Mouse (Mus musculus) CH12.LX (cell line): Measurements from ENCODE around the gene Hpca. TPM values are rescaled to one million over a fixed set of nuclear protein-coding genes. Genes with fewer than 3 reads are reported as not detected.

Experiments
- DNase-seq: peaks from one replicate; pipeline ENCODE4 v3.0.0-alpha.2; 2013; ENCODE audit errors: extremely low read depth
- H3K27ac ChIP-seq: 2 replicates; pipeline ENCODE4 v1.5.1; 2012; ENCODE audit warnings: low read depth, mild to moderate bottlenecking, control low read depth, moderate library complexity; ENCODE audit not compliant: insufficient read depth
- H3K27me3 ChIP-seq: replicated peaks from 2 replicates; pipeline ENCODE3; 2012; ENCODE audit warnings: inconsistent platforms
- H3K36me3 ChIP-seq, 2 experiments: replicated peaks in 1 of 2; 2 replicates each; pipeline versions ENCODE3 to v1.6.1; 2012; ENCODE audit warnings: inconsistent platforms in 1 of 2, low read length in 1 of 2, mild to moderate bottlenecking in 1 of 2, mixed read lengths in 1 of 2, moderate library complexity in 1 of 2; ENCODE audit not compliant: control insufficient read depth in 1 of 2, insufficient read depth in 1 of 2
- H3K4me1 ChIP-seq, 2 experiments: 2 replicates each; pipeline ENCODE4 v1.6.1; 2012; ENCODE audit warnings: inconsistent platforms in 1 of 2, moderate library complexity in 1 of 2; ENCODE audit not compliant: insufficient read depth in 2 of 2, control insufficient read depth in 1 of 2
- H3K4me2 ChIP-seq: 2 replicates; pipeline ENCODE4 v1.6.1; 2012; ENCODE audit warnings: low read depth, mild to moderate bottlenecking, control low read depth; ENCODE audit not compliant: poor library complexity, insufficient read depth, severe bottlenecking
- H3K4me3 ChIP-seq, 3 experiments: fragments of 150-350 bp in 1 of 3; sonication (generic) in 1 of 3; replicated peaks in 1 of 3; 2 replicates each; pipeline versions ENCODE3 to v1.5.1; 2011 to 2012; ENCODE audit warnings: low read depth in 2 of 3, low read length in 2 of 3, mild to moderate bottlenecking in 2 of 3, moderate library complexity in 2 of 3, control low read depth in 1 of 3, improper control_type of control experiment in 1 of 3, inconsistent platforms in 1 of 3, mixed read lengths in 1 of 3; ENCODE audit not compliant: poor library complexity in 1 of 3
- H3K79me2 ChIP-seq: replicated peaks from 2 replicates; pipeline ENCODE4 v1.6.1; 2012; ENCODE audit warnings: mild to moderate bottlenecking, moderate library complexity; ENCODE audit not compliant: control insufficient read depth, poor library complexity, insufficient read depth, severe bottlenecking; ENCODE audit errors: extremely low read depth
- H3K9ac ChIP-seq: 2 replicates; pipeline ENCODE4 v1.6.1; 2012; ENCODE audit warnings: low read depth, mild to moderate bottlenecking, control low read depth, moderate library complexity; ENCODE audit not compliant: insufficient read depth
- H3K9me3 ChIP-seq: replicated peaks from 2 replicates; pipeline ENCODE3; 2012; ENCODE audit warnings: low read length, inconsistent platforms, mixed read lengths
- BHLHE40 ChIP-seq: IDR thresholded peaks from 2 replicates; pipeline ENCODE4 v1.6.1; 2011; ENCODE audit warnings: mild to moderate bottlenecking, low read depth, low read length, improper control_type of control experiment
- CHD1 ChIP-seq: IDR thresholded peaks from 2 replicates; pipeline ENCODE4 v1.6.1; 2012; ENCODE audit warnings: low read depth, low read length, improper control_type of control experiment, inconsistent platforms
- CTCF ChIP-seq, 2 experiments: IDR thresholded peaks in 1 of 2; conservative IDR thresholded peaks in 1 of 2; 2 replicates each; pipeline ENCODE4 v1.5.1; 2011 to 2012; ENCODE audit warnings: low read depth in 2 of 2, low read length in 2 of 2, improper control_type of control experiment in 1 of 2, inconsistent platforms in 1 of 2, mild to moderate bottlenecking in 1 of 2, moderate library complexity in 1 of 2
- E2F4 ChIP-seq: IDR thresholded peaks from 2 replicates; pipeline ENCODE4 v1.6.1; 2011; ENCODE audit warnings: low read depth, low read length, improper control_type of control experiment; ENCODE audit not compliant: insufficient replicate concordance
- ETS1 ChIP-seq: conservative IDR thresholded peaks from 2 replicates; pipeline ENCODE4 v1.6.1; 2012; ENCODE audit warnings: low read depth, mild to moderate bottlenecking, inconsistent platforms, low read length, improper control_type of control experiment, moderate library complexity
- GABPA ChIP-seq: IDR thresholded peaks from 2 replicates; pipeline ENCODE4 v1.6.1; 2012; ENCODE audit warnings: low read depth, low read length, improper control_type of control experiment, inconsistent platforms; ENCODE audit not compliant: insufficient replicate concordance
- HCFC1 ChIP-seq: IDR thresholded peaks from 2 replicates; pipeline ENCODE4 v1.6.1; 2012; ENCODE audit warnings: low read depth, mild to moderate bottlenecking, inconsistent platforms, low read length, improper control_type of control experiment
- IRF4 ChIP-seq: IDR thresholded peaks from 2 replicates; pipeline ENCODE4 v1.6.1; 2014; ENCODE audit warnings: low read depth, mild to moderate bottlenecking, inconsistent platforms, low read length, improper control_type of control experiment
- JUND ChIP-seq: conservative IDR thresholded peaks from 2 replicates; pipeline ENCODE4 v1.6.1; 2011; ENCODE audit warnings: low read depth, low read length, improper control_type of control experiment
- KAT2A ChIP-seq: IDR thresholded peaks from 2 replicates; pipeline ENCODE4 v1.6.1; 2012; ENCODE audit warnings: low read length, improper control_type of control experiment, inconsistent platforms; ENCODE audit not compliant: insufficient replicate concordance
- MAFK ChIP-seq: IDR thresholded peaks from 2 replicates; pipeline ENCODE4 v1.6.1; 2011; ENCODE audit warnings: low read length, improper control_type of control experiment; ENCODE audit not compliant: insufficient replicate concordance
- NRF1 ChIP-seq: IDR thresholded peaks from 2 replicates; pipeline ENCODE4 v1.6.1; 2014; ENCODE audit warnings: low read depth, mild to moderate bottlenecking, inconsistent platforms, low read length, improper control_type of control experiment, moderate library complexity
- RAD21 ChIP-seq: IDR thresholded peaks from 2 replicates; pipeline ENCODE4 v1.6.1; 2011; ENCODE audit warnings: low read depth, mild to moderate bottlenecking, low read length, improper control_type of control experiment, moderate library complexity
- SIN3A ChIP-seq: IDR thresholded peaks from 2 replicates; pipeline ENCODE4 v1.6.1; 2012; ENCODE audit warnings: low read length, improper control_type of control experiment, inconsistent platforms
- SMC3 ChIP-seq: IDR thresholded peaks from 2 replicates; pipeline ENCODE4 v1.6.1; 2011; ENCODE audit warnings: low read depth, low read length, improper control_type of control experiment
- USF2 ChIP-seq: conservative IDR thresholded peaks from 2 replicates; pipeline ENCODE4 v1.6.1; 2011; ENCODE audit warnings: low read depth, low read length, improper control_type of control experiment
- ZMIZ1 ChIP-seq: IDR thresholded peaks from 2 replicates; pipeline ENCODE4 v1.6.1; 2012; ENCODE audit warnings: low read depth, mild to moderate bottlenecking, inconsistent platforms, low read length, improper control_type of control experiment
- ZNF384 ChIP-seq: IDR thresholded peaks from 2 replicates; pipeline ENCODE4 v1.6.1; 2012; ENCODE audit warnings: low read depth, low read length, improper control_type of control experiment, inconsistent platforms
- dilution Hi-C: fragments of 300-500 bp; cut with MboI; formaldehyde crosslinking; loops from 2 replicates; pipeline ENCODE4 v1.14.3; 2020; ENCODE audit warnings: low sequenced_read_pairs; ENCODE audit not compliant: extremely low pct_unique_long_range_greater_than_20kb, extremely low pct_ligation_motif_present
- in situ Hi-C: fragments of 300-500 bp; cut with MboI; formaldehyde crosslinking; loops from 3 replicates; pipeline ENCODE4 v1.14.3; 2019; ENCODE audit warnings: low sequenced_read_pairs, low pct_ligation_motif_present, low pct_unique_long_range_greater_than_20kb, mixed read lengths
- polyA plus RNA-seq: library from polyadenylated mRNA; unstranded; fragments of >175 nt; gene quantifications from 2 replicates; pipeline ENCODE4 v1.2.1, GENCODE M21; 2012; ENCODE audit warnings: low read depth; ENCODE audit not compliant: insufficient read length
- total RNA-seq, 2 experiments: library from RNA; depleted of rRNA; stranded (reverse); fragments of 300-350 nt in 1 of 2; fragments of >200 nt in 1 of 2; gene quantifications; 2 replicates each; pipeline ENCODE4 v1.2.3; 2012 to 2014

The Hpca gene
- total and polyA plus RNA-seq, 3 experiments = 1.3 to 28.5 (median 2.9) TPM

DNA sequence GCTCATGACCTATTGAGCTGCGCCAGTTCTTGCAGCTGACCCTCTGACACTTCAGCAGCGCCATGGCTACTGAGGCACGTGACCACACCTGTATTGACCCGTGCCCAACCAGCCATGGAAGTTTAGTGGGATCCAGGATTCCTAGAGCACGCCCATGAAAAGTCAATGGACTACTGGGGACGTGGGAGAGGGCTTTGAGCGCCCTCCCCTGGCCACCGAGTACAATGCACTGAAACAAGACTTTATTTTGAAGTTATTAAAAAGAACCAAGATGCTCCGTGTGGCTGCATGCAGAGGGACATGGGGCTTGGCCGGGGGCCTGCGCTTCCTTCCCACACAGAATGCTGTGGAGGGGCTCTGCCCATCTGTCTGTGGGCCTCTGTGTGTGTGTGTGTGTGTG is 10.5 kb downstream of the Hpca start:
- H3K36me3 ChIP-seq = no peaks in the 10 kb centered on the region
- peaks cover 10% of the 10 kb centered on the region for H3K9me3 ChIP-seq
- H3K9ac ChIP-seq = no peak overlapping the region
- peaks cover 3 to 6% of the 10 kb centered on the region in 2 experiments for H3K4me1 ChIP-seq
- no peak for TF ChIP-seq GABPA
- no peak for TF ChIP-seq MAFK
- no peak for TF ChIP-seq ZMIZ1
- TF ChIP-seq RAD21 = peak; percentile 43
- no peak for TF ChIP-seq ETS1
- TF ChIP-seq E2F4 = no peak
- TF ChIP-seq USF2 = no peak
- TF ChIP-seq SMC3 = peak; percentile 32
- TF ChIP-seq CTCF (conservative IDR thresholded peaks at IDR 0.05 in 1 of 2, IDR thresholded peaks at IDR 0.05 in 1 of 2; ENCODE audit: low read depth in 2 of 2, low read length in 2 of 2) = peak; percentile 29 to 57; a peak in 3 of 4 replicates
- no peaks in the 10 kb centered on the region for H3K79me2 ChIP-seq
- H3K4me2 ChIP-seq = no peak overlapping the region
- H3K4me3 ChIP-seq = no peak overlapping the region
- dilution Hi-C loops = no loop called here
- peak; percentile 17 for DNase-seq
- no peak overlapping the region for H3K27ac ChIP-seq
- peaks cover 69% of the 10 kb centered on the region for H3K27me3 ChIP-seq
- in situ Hi-C loops = no loop called here

DNA sequence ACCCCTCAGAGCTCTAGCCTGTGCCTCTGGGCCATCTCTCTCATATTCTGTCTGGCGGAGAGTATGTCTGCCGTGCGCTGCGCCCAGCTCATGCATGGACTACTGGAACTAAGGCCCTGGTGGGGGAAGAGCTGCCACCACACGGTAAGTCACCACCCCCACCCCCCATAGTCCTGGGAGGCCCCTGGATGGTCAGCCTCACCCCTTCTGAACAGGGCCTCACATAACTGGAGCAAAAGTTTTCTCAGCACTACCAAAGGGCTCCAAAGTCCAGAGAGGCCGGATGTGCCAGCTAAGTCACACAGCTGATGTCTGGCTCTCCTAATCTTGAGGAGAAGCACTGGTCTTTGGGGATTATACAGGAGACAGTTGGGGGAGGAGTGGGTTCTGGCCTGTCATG is 11.0 kb downstream of the Hpca start:
- TF ChIP-seq SIN3A = no peak
- Histone ChIP-seq H3K79me2 (no peaks in the 10 kb centered on the region), H3K36me3 (no peaks in the 10 kb centered on the region), H3K27ac (no peak overlapping the region), H3K4me3 (no peak overlapping the region), H3K27me3 (peaks cover 69% of the 10 kb centered on the region), H3K9me3 (peaks cover 10% of the 10 kb centered on the region), H3K4me1 (peaks cover 3 to 6% of the 10 kb centered on the region in 2 experiments), H3K9ac (no peak overlapping the region), H3K4me2 (no peak overlapping the region)
- DNase-seq = no peak
- dilution Hi-C loops = no loop called here
- in situ Hi-C loops = no loop called here

DNA sequence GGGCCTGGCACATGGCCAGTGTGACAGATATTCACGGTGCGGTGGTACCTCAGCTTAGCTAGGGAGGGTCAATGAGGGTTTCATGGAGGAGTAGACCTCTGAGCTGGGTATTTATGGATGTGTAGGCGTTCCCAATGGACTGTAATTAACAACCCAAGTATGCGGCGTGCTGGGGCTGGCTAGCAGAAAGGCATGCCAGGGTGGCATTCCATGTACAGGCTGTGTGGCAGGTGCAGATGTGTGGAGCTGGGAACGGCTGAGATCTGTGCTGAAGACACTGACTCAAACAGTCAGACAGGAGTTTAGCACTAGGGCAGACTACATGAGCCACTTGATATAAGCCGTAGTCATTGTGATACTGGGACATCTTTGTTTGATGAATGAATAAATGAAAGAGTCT is 13.2 kb downstream of the Hpca start:
- dilution Hi-C loops = no loop called here
- H3K36me3 ChIP-seq = no peaks in the 10 kb centered on the region

More for the DNA sequence above, 13.2 kb downstream of the Hpca start:
- Histone ChIP-seq H3K27me3 (peaks cover 56% of the 10 kb centered on the region), H3K27ac (no peak overlapping the region), H3K4me3 (no peak overlapping the region), H3K4me1 (peaks cover 6 to 7% of the 10 kb centered on the region in 2 experiments), H3K9me3 (peaks cover 10% of the 10 kb centered on the region), H3K4me2 (no peak overlapping the region), H3K9ac (no peak overlapping the region), H3K79me2 (no peaks in the 10 kb centered on the region)
- DNase-seq = no peak
- in situ Hi-C loops = no loop called here
- TF ChIP-seq USF2 = no peak
- TF ChIP-seq HCFC1 = no peak
- no peak for TF ChIP-seq NRF1
- TF ChIP-seq KAT2A = no peak
- no peak for TF ChIP-seq IRF4
- TF ChIP-seq CHD1 = no peak
- TF ChIP-seq JUND = no peak
- TF ChIP-seq ZNF384 = no peak
- no peak for TF ChIP-seq RAD21
- TF ChIP-seq BHLHE40 = no peak
